Mouse (Mus musculus) neutrophil, adult 5-6 weeks (primary cell): ENCODE measurements around the gene Prl3c1. TPM values are rescaled to one million over a fixed set of nuclear protein-coding genes. Genes with fewer than 3 reads are reported as not detected.
"Not testable (repeated sequence)": the region's sequence is repeated elsewhere in the genome, so short reads cannot be mapped to it uniquely, and the experiment has no call there.

Source experiments
- ATAC-seq: fragments of 151-379, 151-347 bp; 2 replicates; pipeline ENCODE4 v1.8.0; 2017; ENCODE audit warnings: mild to moderate bottlenecking, moderate TSS enrichment; ENCODE audit not compliant: insufficient number of reproducible peaks, poor library complexity, low FRiP score, severe bottlenecking; ENCODE audit errors: extremely low read depth
- total RNA-seq: library from RNA; stranded (forward); fragments of 200-1000 nt; gene quantifications from 2 replicates; pipeline ENCODE4 v1.2.3, GENCODE M21; 2017

The Prl3c1 gene
- total RNA-seq, result not detected in 2 replicates

DNA sequence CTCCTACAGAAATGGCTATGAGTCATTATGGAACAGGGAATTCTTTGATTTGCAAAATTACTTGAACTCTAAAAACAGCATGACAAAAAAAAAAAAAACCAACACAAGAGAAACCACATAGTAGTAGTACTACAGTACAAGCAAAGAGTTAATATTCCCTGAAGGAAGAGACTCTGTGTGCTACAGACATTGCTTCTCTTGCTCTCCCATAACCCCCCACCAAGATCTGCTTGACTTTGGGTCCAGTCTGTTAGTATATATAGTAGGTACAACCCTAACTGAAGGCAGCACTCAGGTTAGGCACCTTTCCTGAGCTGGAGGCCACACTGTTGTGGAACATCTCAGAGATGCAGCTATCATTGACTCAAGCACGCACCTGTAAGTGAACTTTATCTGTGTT lies at the start of gene Prl3c1:
TSS of gene Prl3c1 (plus strand) at position 301 of the 400 bp plus-strand sequence.
- ATAC-seq, result no peak

DNA sequence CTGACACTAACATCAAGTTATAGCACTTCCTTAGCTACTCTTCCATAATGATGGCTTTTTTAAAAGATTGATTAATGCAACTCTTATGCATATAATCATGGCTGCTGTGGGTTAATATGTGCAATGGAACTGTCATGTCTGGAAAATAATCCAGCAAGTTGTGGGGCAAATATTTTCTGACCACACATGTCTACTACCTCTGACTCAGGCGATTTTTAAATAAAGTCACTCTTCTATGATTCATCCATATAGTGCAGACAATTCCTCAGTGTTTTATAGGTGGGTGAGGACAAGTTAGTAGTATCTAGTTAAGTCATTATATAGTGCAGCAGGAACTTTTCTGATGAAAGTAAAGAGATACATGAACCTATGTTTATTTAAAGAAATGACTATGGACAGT lies 48.2 kb upstream of the Prl3c1 start:
- no peak for ATAC-seq

DNA sequence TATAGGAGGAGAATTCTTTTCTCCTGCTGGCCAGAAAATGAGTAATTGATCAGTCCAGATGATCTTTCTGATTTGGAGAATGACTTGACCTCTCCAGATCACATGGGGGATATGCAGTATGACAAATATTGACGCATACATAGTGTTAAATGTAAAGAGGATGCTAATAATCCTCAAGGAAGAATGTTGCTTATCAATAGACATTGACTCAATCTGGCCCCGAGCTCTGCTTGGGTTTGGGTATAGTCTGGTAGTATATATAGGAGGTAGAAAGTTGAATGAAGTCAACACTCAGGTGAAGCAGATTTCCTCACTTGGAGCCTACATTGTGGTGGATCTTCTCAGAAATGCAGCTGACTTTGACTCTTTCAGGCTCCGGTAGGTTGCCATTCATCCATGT lies 40.0 kb upstream of the Prl3c1 start, which contains the start of gene Prl3d3:
TSS of gene Prl3d3 (plus strand) at position 301 of the 400 bp plus-strand sequence.
- not testable (repeated sequence) for ATAC-seq

DNA sequence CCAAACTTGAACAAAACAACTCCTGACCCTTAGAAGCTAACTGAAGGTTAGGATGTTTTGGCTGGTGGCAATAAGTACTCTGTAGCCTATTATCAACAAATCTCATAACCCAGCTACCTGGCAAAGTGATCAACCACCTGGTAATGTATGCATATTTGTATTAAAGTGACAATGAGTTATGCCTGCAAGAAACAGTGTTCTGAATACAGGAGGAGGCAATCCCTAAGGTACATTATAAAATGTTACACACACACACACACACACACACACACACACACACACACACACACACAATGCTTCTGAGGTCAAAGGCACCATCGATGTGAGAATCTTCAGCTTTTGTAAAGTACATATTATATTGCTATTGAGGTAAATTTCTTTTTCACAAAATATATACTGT lies 45.1 kb downstream of the Prl3c1 start, which contains the start of gene Prl3b1:
TSS of gene Prl3b1 (plus strand) at position 301 of the 400 bp plus-strand sequence.
- ATAC-seq, result no peak

Other genes starting within 250 kb of the Prl3c1 start
- gene Prl, start 139.1 kb upstream of the Prl3c1 start, total RNA-seq, result not detected in 2 replicates
- not detected in 2 replicates for gene Prl3d1, start 102.5 kb upstream of the Prl3c1 start, total RNA-seq
- not detected in 2 replicates for gene Prl3d2, start 75.0 kb upstream of the Prl3c1 start, total RNA-seq
- not detected in 2 replicates for gene Prl3d3, start 39.9 kb upstream of the Prl3c1 start, total RNA-seq
- gene Prl3b1, start 45.2 kb downstream of the Prl3c1 start, total RNA-seq, result not detected in 2 replicates
- not detected in 2 replicates for gene Prl3a1, start 62.8 kb downstream of the Prl3c1 start, total RNA-seq
- not detected in 2 replicates for gene Prl6a1, start 116.0 kb downstream of the Prl3c1 start, total RNA-seq
- gene Prl8a2, start 149.0 kb downstream of the Prl3c1 start, total RNA-seq, result not detected in 2 replicates
- not detected in 2 replicates for gene Prl2b1, start 194.2 kb downstream of the Prl3c1 start, total RNA-seq
- not detected in 2 replicates for gene Prl8a6, start 242.0 kb downstream of the Prl3c1 start, total RNA-seq